In the genomic region with DNA sequence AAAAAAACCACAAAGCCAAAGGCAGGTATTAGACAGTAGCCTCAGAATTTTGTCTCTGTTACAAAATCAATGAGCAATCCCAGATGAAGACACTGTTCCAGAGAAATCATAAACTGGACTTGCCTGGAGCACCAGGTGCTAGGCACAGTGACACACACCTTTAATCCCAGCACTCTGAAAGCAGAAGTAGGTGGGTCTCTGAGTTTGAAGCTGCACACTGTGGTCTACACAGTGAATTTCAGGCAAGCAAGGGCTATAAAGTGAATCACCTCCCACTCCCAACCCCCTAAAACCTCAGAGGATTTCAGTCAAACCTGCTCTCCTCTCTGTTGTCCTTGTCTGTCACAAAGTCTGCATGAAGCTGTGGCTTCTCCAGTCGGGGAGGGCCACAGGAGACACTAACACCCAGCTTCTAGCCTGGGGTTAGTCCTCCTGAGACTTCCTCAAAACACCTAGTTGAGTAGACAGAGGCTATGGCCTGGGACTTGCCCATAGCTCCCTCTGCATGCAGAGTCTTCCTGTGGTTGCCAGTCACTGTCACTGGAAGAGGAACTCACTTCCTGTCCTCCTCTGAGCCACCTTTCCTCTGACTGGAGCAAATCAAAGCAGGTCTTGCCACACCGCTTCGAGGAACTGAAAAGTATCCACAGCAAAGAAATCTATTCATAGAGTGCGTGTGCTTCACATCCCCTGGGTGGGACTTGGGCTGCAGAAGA, we compare ENCODE assay signal across 24 mouse cellular contexts.
DNase-seq lines count a peak whose midpoint lies in the region; ATAC-seq and TF ChIP-seq lines count a peak whose summit lies in the region.
"Had no signal": no experiment of that assay in that cellular context is flagged by ENCODE, and none has a peak within 500 bp of the region (broad histone marks: within the 10 kb centered on the region; RNA-seq: fewer than 3 reads in every experiment).

No protein-coding gene starts in this region.

- no peak overlapping the region for H3K4me3 ChIP-seq in MEL (ENCODE audit: control insufficient read depth in 1 of 2, insufficient read depth in 1 of 2, low read depth in 2 of 2, low read length in 2 of 2)
- H3K4me3 ChIP-seq: erythroblast, embryonic 14.5 days; forebrain, embryonic 15.5 days; hindbrain, embryonic 13.5 days; kidney, embryonic 15.5 days; layer of hippocampus, adult 2 months; limb, embryonic 13.5 days; midbrain, embryonic 13.5 days had no signal

- TF ChIP-seq EP300 in MEL (IDR thresholded peaks at IDR 0.05; ENCODE audit: low read depth in 1 of 2, low read length in 2 of 2) = no peak

- H3K27ac ChIP-seq in MEL (ENCODE audit: control insufficient read depth, low read depth, low read length) = no peak overlapping the region
- H3K27ac ChIP-seq: forebrain, embryonic 15.5 days; hindbrain, embryonic 13.5 days; kidney, embryonic 15.5 days; layer of hippocampus, adult 2 months; limb, embryonic 13.5 days; liver, embryonic 14.5 days; macrophage; midbrain, embryonic 13.5 days had no signal

- no peaks in the 10 kb centered on the region for H3K9me3 ChIP-seq in MEL (replicated peaks; ENCODE audit: insufficient read depth, low read length)
- H3K9me3 ChIP-seq: G1E; hindbrain, embryonic 13.5 days had no signal

- no peaks in the 10 kb centered on the region for H3K79me2 ChIP-seq in MEL (ENCODE audit: control insufficient read depth, insufficient read depth, low read length, poor library complexity)

- TF ChIP-seq CTCF in MEL (IDR thresholded peaks at IDR 0.05 in 2 of 3, conservative IDR thresholded peaks at IDR 0.05 in 1 of 3; ENCODE audit: control insufficient read depth in 1 of 3, insufficient read depth in 1 of 3, low read depth in 2 of 3, low read length in 3 of 3, poor library complexity in 1 of 3, severe bottlenecking in 1 of 3) = no peak

- peaks cover 0 to 8% of the 10 kb centered on the region in 2 experiments; a peak in 3 of 4 replicates for H3K36me3 ChIP-seq in MEL (ENCODE audit: control insufficient read depth in 1 of 2, insufficient read depth in 2 of 2, low read length in 2 of 2)
- H3K36me3 ChIP-seq: forebrain, embryonic 15.5 days; hindbrain, embryonic 13.5 days; kidney, embryonic 15.5 days; limb, embryonic 13.5 days; midbrain, embryonic 13.5 days had no signal

- ATAC-seq in inflammation-experienced regulatory T-cells, adult 6 months = peak; percentile 72
- ATAC-seq: forebrain, embryonic 15.5 days; intestine, embryonic 16.5 days; midbrain, embryonic 13.5 days had no signal

- TF ChIP-seq POLR2A in MEL (IDR thresholded peaks at IDR 0.05; ENCODE audit: control insufficient read depth in 1 of 2, insufficient read depth in 1 of 2, low read depth in 1 of 2, low read length in 2 of 2, poor library complexity in 1 of 2) = no peak

- TF ChIP-seq RAD21 in MEL (IDR thresholded peaks at IDR 0.05; ENCODE audit: low read depth, low read length) = no peak

- H3K9ac ChIP-seq in MEL (ENCODE audit: control insufficient read depth, low read depth, low read length, poor library complexity, severe bottlenecking) = no peak overlapping the region
- H3K9ac ChIP-seq: forebrain, embryonic 15.5 days; hindbrain, embryonic 13.5 days; kidney, embryonic 15.5 days; limb, embryonic 13.5 days; liver, embryonic 14.5 days; midbrain, embryonic 13.5 days had no signal

- peaks cover 1 to 7% of the 10 kb centered on the region in 2 experiments; a peak in 3 of 4 replicates for H3K4me1 ChIP-seq in MEL (ENCODE audit: control insufficient read depth in 1 of 2, insufficient read depth in 2 of 2, low read length in 2 of 2)

- peak; percentile 89 for DNase-seq in heart, adult 11 months
- DNase-seq in heart, adult 8-10 months (ENCODE audit: low spot score) = no peak
- DNase-seq in 416B (ENCODE audit: low read depth) = peak; percentile 39
- peak; percentile 43 for DNase-seq in MEL (ENCODE audit: low read depth, low spot score)
- no peak for DNase-seq in urinary bladder, postnatal 4 days (ENCODE audit: low spot score in 2 of 2)
- no peak for DNase-seq in heart, postnatal 4 days
- no peak for DNase-seq in right cerebral cortex, adult 18-20 months
- DNase-seq: adrenal gland, adult 8-10 months; cerebellum, adult 11 months; cerebellum, postnatal 25 days; heart, adult 18-20 months; thymus, postnatal 36 days had no signal

- H3K27me3 ChIP-seq in MEL (ENCODE audit: control insufficient read depth in 1 of 2, insufficient read depth in 2 of 2, low read length in 2 of 2) = no peaks in the 10 kb centered on the region
- H3K27me3 ChIP-seq: forebrain, embryonic 15.5 days; hindbrain, embryonic 13.5 days; kidney, embryonic 15.5 days; limb, embryonic 13.5 days; midbrain, embryonic 13.5 days had no signal

TF ChIP-seq in MEL, 35 proteins besides CTCF, POLR2A, EP300 and RAD21:
- no peak for TF ChIP-seq ZNF384 (IDR thresholded peaks at IDR 0.05; ENCODE audit: low read depth, low read length)
- TF ChIP-seq USF2 (IDR thresholded peaks at IDR 0.05; ENCODE audit: borderline replicate concordance in 1 of 2, insufficient read depth in 1 of 2, low read depth in 1 of 2, low read length in 2 of 2) = no peak
- no peak for TF ChIP-seq MAX (IDR thresholded peaks at IDR 0.05; ENCODE audit: low read length)
- no peak for TF ChIP-seq RCOR1 (IDR thresholded peaks at IDR 0.05; ENCODE audit: low read depth, low read length)
- TF ChIP-seq GABPA (IDR thresholded peaks at IDR 0.05; ENCODE audit: low read depth, low read length) = no peak
- TF ChIP-seq KAT2A (conservative IDR thresholded peaks at IDR 0.05; ENCODE audit: low read depth, low read length) = no peak
- no peak for TF ChIP-seq MXI1 (IDR thresholded peaks at IDR 0.05; ENCODE audit: low read depth, low read length)
- no peak for TF ChIP-seq E2F4 (IDR thresholded peaks at IDR 0.05; ENCODE audit: borderline replicate concordance, low read depth, low read length)
- no peak for TF ChIP-seq TAL1 (IDR thresholded peaks at IDR 0.05; ENCODE audit: low read length)
- no peak for TF ChIP-seq ZKSCAN1 (IDR thresholded peaks at IDR 0.05; ENCODE audit: low read depth, low read length)
- no peak for TF ChIP-seq GATA1 (IDR thresholded peaks at IDR 0.05; ENCODE audit: low read depth, low read length)

Comparison
In these comparisons a context has a peak if more than half of its experiments do, and no peak if none do; other contexts are left out.
1. DNase-seq: peak in heart, adult 11 months (single experiment), 416B (single experiment) and MEL (single experiment); none in heart, adult 8-10 months (single experiment), urinary bladder, postnatal 4 days (0 of 2), heart, postnatal 4 days (single experiment) and right cerebral cortex, adult 18-20 months (single experiment).